ENCODE assay signal across 9 mouse cellular contexts in genomic region chr4:139636373-139636772, GRCm38 (mm10). TPM values are rescaled to one million over a fixed set of nuclear protein-coding genes. Genes with fewer than 3 reads are reported as not detected.
DNase-seq lines count a peak whose midpoint lies in the region; TF ChIP-seq lines count a peak whose summit lies in the region.
"Had no signal": no experiment of that assay in that cellular context is flagged by ENCODE, and none has a peak within 500 bp of the region (broad histone marks: within the 10 kb centered on the region; RNA-seq: fewer than 3 reads in every experiment).

No protein-coding gene starts in this region.

- no peaks in the 10 kb centered on the region; the same call in 1 of the 2 replicates for H3K4me1 ChIP-seq in lung, adult 2 months (ENCODE audit: control insufficient read depth, insufficient read depth, low read length)

- 29% methylated on average over 7 of the region's 7 CpGs for WGBS in lung, adult 2 months

- TF ChIP-seq POLR2A in lung, adult 2 months (IDR thresholded peaks at IDR 0.05; ENCODE audit: borderline replicate concordance, extremely low read depth, low read depth, low read length), result no peak

- H3K4me3 ChIP-seq in lung, adult 2 months (replicated peaks; ENCODE audit: extremely low read depth, low read depth, low read length), result no peak overlapping the region
- H3K4me3 ChIP-seq: myocyte had no signal

- DNase-seq in ovary, postnatal 10 days (ENCODE audit: low spot score), result peak; percentile 59
- no peak for DNase-seq in ovary, adult 18-20 months (ENCODE audit: low spot score)
- peak; percentile 71 to 84 for DNase-seq in adrenal gland, adult 18-20 months (ENCODE audit: low spot score in 2 of 2)
- DNase-seq in embryo, embryonic 10.5 days (ENCODE audit: low spot score), result peak; percentile 79
- peak; percentile 65 for DNase-seq in kidney, postnatal 14 days
- DNase-seq in lung, adult 2 months, result peak; percentile 74
- DNase-seq in right cerebral cortex, postnatal 4 days, result peak; percentile 88

- TF ChIP-seq CTCF in lung, adult 2 months (IDR thresholded peaks at IDR 0.05; ENCODE audit: insufficient read depth, low read length), result peak; percentile 100

RNA-seq across cellular contexts. Expression of gene Aldh4a1, which starts 13.7 kb away (rescaled TPM):
- 100 to 1,000 TPM in 1 of 2 experiments, 10 to 100 TPM in 1; 65.2 to 141 TPM for total RNA-seq in adrenal gland, adult 18-20 months (2021)
- 42.9 and 44.5 TPM in 2 replicates for polyA plus RNA-seq in lung, adult 2 months (2012; rRNA removed)

RNA-seq across cellular contexts. Expression of gene Tas1r2, which starts 17.0 kb away (rescaled TPM):
- not detected for total RNA-seq in adrenal gland, adult 18-20 months (2021)
- polyA plus RNA-seq in lung, adult 2 months (2012; rRNA removed), result 0.05 and 0.09 TPM in 2 replicates
- polyA plus RNA-seq: gonadal fat pad, adult 2 months had no signal

RNA-seq across cellular contexts. Expression of gene Gm21969, which starts 33.4 kb away (rescaled TPM):
- not detected for total RNA-seq in adrenal gland, adult 18-20 months (2021)
- 0.02 TPM in 1 of 2 replicates, not detected in the other for polyA plus RNA-seq in lung, adult 2 months (2012; rRNA removed)
- polyA plus RNA-seq: gonadal fat pad, adult 2 months had no signal
